Mouse (Mus musculus) C2C12 (cell line): Measurements from ENCODE around the gene Lrrc15.

Source experiments
- CEBPB ChIP-seq: IDR thresholded peaks from one replicate; pipeline ENCODE4 v1.6.1; 2011; ENCODE audit warnings: low read depth, mild to moderate bottlenecking, control low read depth, moderate library complexity
- CTCF ChIP-seq: IDR thresholded peaks from one replicate; pipeline ENCODE4 v1.5.1; 2011; ENCODE audit not compliant: control insufficient read depth, insufficient read depth, insufficient read length
- FOSL1 ChIP-seq: IDR thresholded peaks from one replicate; pipeline ENCODE4 v1.8.0; 2011; ENCODE audit warnings: mild to moderate bottlenecking, low read length; ENCODE audit not compliant: poor library complexity, insufficient read depth, severe bottlenecking
- MAX ChIP-seq: IDR thresholded peaks from one replicate; pipeline ENCODE4 v1.6.1; 2011; ENCODE audit warnings: mild to moderate bottlenecking, control low read depth
- MYOD1 ChIP-seq: IDR thresholded peaks from one replicate; pipeline ENCODE4 v1.6.1; 2011; ENCODE audit warnings: low read depth; ENCODE audit not compliant: control insufficient read depth, insufficient read length
- USF1 ChIP-seq: IDR thresholded peaks from one replicate; pipeline ENCODE4 v1.6.1; 2011; ENCODE audit warnings: low read depth, mild to moderate bottlenecking, control low read depth, moderate library complexity

DNA sequence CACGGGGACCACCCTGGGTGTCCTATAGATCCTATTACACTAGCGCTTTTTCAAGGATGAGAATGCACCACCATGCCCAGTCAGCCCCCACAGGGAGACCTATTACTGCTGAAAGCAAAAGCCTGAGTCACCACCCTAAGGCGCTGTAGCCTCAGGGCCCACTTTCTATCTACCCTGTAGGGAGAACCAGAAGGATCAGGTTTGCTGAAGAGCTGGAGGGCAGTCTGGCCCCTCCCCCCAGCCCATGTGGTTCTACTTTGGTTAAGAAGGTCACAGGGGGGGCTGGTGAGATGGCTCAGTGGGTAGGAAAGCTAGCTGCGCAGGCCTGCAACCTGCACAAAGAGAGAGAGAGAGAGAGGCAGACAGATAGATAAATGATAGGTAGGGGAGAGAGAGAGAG lies 2.6 kb upstream of the Lrrc15 start:
- TF ChIP-seq CTCF (no peak), USF1 (no peak), CEBPB (no peak), FOSL1 (no peak), MAX (no peak), MYOD1 (no peak)
